Mouse (Mus musculus) liver, embryonic 14.5 days (tissue): ENCODE measurements around the gene Ccl28.
"Not testable (repeated sequence)": the region's sequence is repeated elsewhere in the genome, so short reads cannot be mapped to it uniquely, and the experiment has no call there.

Experiments
- CTCF ChIP-seq: IDR thresholded peaks from 2 replicates; pipeline ENCODE4 v1.5.1; 2016; ENCODE audit warnings: antibody characterized with exemption, low read depth, control low read depth
- EP300 ChIP-seq: IDR thresholded peaks from 2 replicates; pipeline ENCODE4 v1.6.1; 2016; ENCODE audit warnings: antibody characterized with exemption, low read depth

DNA sequence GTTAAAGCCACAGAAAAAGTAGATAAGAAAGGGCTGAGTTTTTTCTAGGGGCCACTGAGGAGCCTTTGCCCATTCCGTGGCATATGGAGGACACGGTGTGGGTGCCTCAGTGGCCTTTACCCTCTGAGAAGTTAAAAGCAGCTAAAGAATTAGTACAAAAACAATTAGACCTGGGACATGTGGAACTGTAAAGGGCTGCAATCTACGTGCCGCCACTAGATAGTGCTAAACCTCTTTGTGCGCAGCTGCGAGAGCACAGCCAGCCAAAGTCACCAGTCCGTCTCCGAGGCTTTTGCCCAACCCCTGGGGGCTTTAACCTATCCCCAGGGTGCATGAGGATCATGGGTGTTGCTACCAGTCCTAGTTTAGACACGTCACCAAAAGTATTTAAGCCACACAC, 37.8 kb downstream of the Ccl28 start:
- not testable (repeated sequence) for TF ChIP-seq CTCF, EP300
